Mouse (Mus musculus): ENCODE results near the gene Il4i1.

- TF ChIP-seq CTCF (IDR thresholded peaks at IDR 0.05; ENCODE audit: low read depth, low read length) (no peak), POLR2A (IDR thresholded peaks at IDR 0.05; ENCODE audit: borderline replicate concordance, low read depth, low read length) (no peak)
Observed at GRCm38 (mm10) chr7:44820525-44820924, 4.3 kb downstream of the Il4i1 start.
